Mouse (Mus musculus) hindbrain, embryonic 16.5 days (tissue): ENCODE data around the gene Epn1. TPM values are rescaled to one million over a fixed set of nuclear protein-coding genes. Genes with fewer than 3 reads are reported as not detected.
A peak's percentile ranks its signal among the peaks of the same experiment; 100 is the strongest.

Experiments used
- ATAC-seq: fragments of 200-750 bp; cut with Nextera tagmentation; 2 replicates; pipeline ENCODE4 v1.8.0; 2017; ENCODE audit warnings: moderate TSS enrichment, moderate library complexity
- H3K27ac ChIP-seq: fragments of 300-500 bp; sonication (generic); 2 replicates; pipeline ENCODE4 v1.5.1; 2014; ENCODE audit warnings: low read depth, mild to moderate bottlenecking, control low read depth, low read length, moderate library complexity
- H3K27me3 ChIP-seq: fragments of 300-500 bp; sonication (generic); replicated peaks from 2 replicates; pipeline ENCODE4 v1.6.1; 2014; ENCODE audit warnings: low read length; ENCODE audit not compliant: control insufficient read depth, insufficient read depth
- H3K36me3 ChIP-seq: fragments of 300-500 bp; sonication (generic); 2 replicates; pipeline ENCODE4 v1.6.1; 2014; ENCODE audit warnings: mild to moderate bottlenecking, low read length, moderate library complexity, mixed read lengths; ENCODE audit not compliant: control insufficient read depth, insufficient read depth
- H3K4me1 ChIP-seq: fragments of 300-500 bp; sonication (generic); 2 replicates; pipeline ENCODE4 v1.6.1; 2014; ENCODE audit warnings: low read depth, low read length; ENCODE audit not compliant: control insufficient read depth, insufficient read depth
- H3K4me2 ChIP-seq: fragments of 300-500 bp; sonication (generic); 2 replicates; pipeline ENCODE4 v1.6.1; 2014; ENCODE audit warnings: mild to moderate bottlenecking, low read length, control low read depth, moderate library complexity
- H3K4me3 ChIP-seq: fragments of 300-500 bp; sonication (generic); 2 replicates; pipeline ENCODE4 v1.5.1; 2014; ENCODE audit warnings: mild to moderate bottlenecking, low read length, control low read depth, moderate library complexity
- H3K9ac ChIP-seq: fragments of 300-500 bp; sonication (generic); 2 replicates; pipeline ENCODE4 v1.6.1; 2014; ENCODE audit warnings: low read depth, mild to moderate bottlenecking, control low read depth, low read length, moderate library complexity
- H3K9me3 ChIP-seq: fragments of 300-500 bp; sonication (generic); 2 replicates; pipeline ENCODE4 v1.6.1; 2014; ENCODE audit warnings: mild to moderate bottlenecking, low read length, moderate library complexity; ENCODE audit not compliant: control insufficient read depth
- WGBS: fragments of 180-500 bp; shearing (Covaris S2); extraction: QIAGEN DNeasy Blood & Tissue Kit; methylation state at CpG from one replicate; pipeline ENCODE4 v1.1.7; 2014; 5-methylcytosine and 5-hydroxymethylcytosine counted together
- polyA plus RNA-seq: library from polyadenylated mRNA; unstranded; fragments of >200 nt; fragmentation: Nextera tagmentation; extraction: Ambion mirVana; gene quantifications from 2 replicates; pipeline ENCODE4 v1.2.1, GENCODE M21; 2015

Epn1 gene
- polyA plus RNA-seq, 1 experiment from 2014 or later = 115 TPM

- H3K27ac ChIP-seq = peak within 1 kb of the TSS; percentile 91
- peak within 1 kb of the TSS; percentile 71 for H3K9ac ChIP-seq
- peak within 1 kb of the TSS; percentile 62 for H3K4me2 ChIP-seq
- 2% methylated on average over 48 of the region's 48 CpGs for WGBS
- peaks cover 5% of the 10 kb centered on the region; the same call in 1 of the 2 replicates for H3K4me1 ChIP-seq
- no peaks in the 10 kb centered on the region for H3K9me3 ChIP-seq
- H3K27me3 ChIP-seq = no peaks in the 10 kb centered on the region
- ATAC-seq = peak; percentile 97
- peak within 1 kb of the TSS; percentile 48 for H3K4me3 ChIP-seq
- peaks cover 13% of the 10 kb centered on the region for H3K36me3 ChIP-seq
Observed at GRCm38 (mm10) chr7:5038109-5038732, 41.8 kb upstream of the Epn1 start, which contains the start of gene Zfp784. Gene Zfp784 (minus strand): TSS chr7:5038446.

GRCm38 (mm10) chr7:5038940-5039339, 41.1 kb upstream of the Epn1 start:
- Histone ChIP-seq H3K36me3 (peaks cover 11% of the 10 kb centered on the region; the same call in 1 of the 2 replicates), H3K9me3 (no peaks in the 10 kb centered on the region), H3K27me3 (no peaks in the 10 kb centered on the region), H3K27ac (peak overlapping the region; percentile 91; the same call in 1 of the 2 replicates), H3K9ac (peak overlapping the region; percentile 71), H3K4me3 (peak overlapping the region; percentile 48), H3K4me1 (peaks cover 5% of the 10 kb centered on the region; the same call in 1 of the 2 replicates), H3K4me2 (peak overlapping the region; percentile 62)
- no peak for ATAC-seq
- WGBS = 40% methylated on average over 5 of the region's 5 CpGs

- no peak overlapping the region for H3K27ac ChIP-seq
- H3K36me3 ChIP-seq = no peaks in the 10 kb centered on the region
- no peaks in the 10 kb centered on the region for H3K4me1 ChIP-seq
- H3K9me3 ChIP-seq = no peaks in the 10 kb centered on the region
- no peak overlapping the region for H3K9ac ChIP-seq
- no peak overlapping the region for H3K4me2 ChIP-seq
- H3K4me3 ChIP-seq = no peak overlapping the region
- H3K27me3 ChIP-seq = no peaks in the 10 kb centered on the region
- no peak for ATAC-seq
- 87% methylated on average over 2 of the region's 2 CpGs for WGBS
Observed at GRCm38 (mm10) chr7:5044981-5045380, 35.1 kb upstream of the Epn1 start.

- no peak overlapping the region for H3K4me2 ChIP-seq
- H3K9me3 ChIP-seq = no peaks in the 10 kb centered on the region
- peaks cover 6% of the 10 kb centered on the region for H3K4me1 ChIP-seq
- no peak overlapping the region for H3K27ac ChIP-seq
- 64% methylated on average over 2 of the region's 2 CpGs for WGBS
- no peaks in the 10 kb centered on the region for H3K27me3 ChIP-seq
- H3K9ac ChIP-seq = no peak overlapping the region
- H3K4me3 ChIP-seq = no peak overlapping the region
- ATAC-seq = no peak
- H3K36me3 ChIP-seq = no peaks in the 10 kb centered on the region
Observed at GRCm38 (mm10) chr7:5046112-5046511, 33.9 kb upstream of the Epn1 start.

- no peak for ATAC-seq
- no peak overlapping the region for H3K9ac ChIP-seq
- H3K36me3 ChIP-seq = no peaks in the 10 kb centered on the region
- H3K27ac ChIP-seq = no peak overlapping the region
- no peaks in the 10 kb centered on the region for H3K27me3 ChIP-seq
- peaks cover 11% of the 10 kb centered on the region for H3K4me1 ChIP-seq
- H3K4me2 ChIP-seq = no peak overlapping the region
- H3K9me3 ChIP-seq = no peaks in the 10 kb centered on the region
- no peak overlapping the region for H3K4me3 ChIP-seq
- WGBS = 31% methylated on average over 2 of the region's 2 CpGs
Observed at GRCm38 (mm10) chr7:5047313-5047712, 32.7 kb upstream of the Epn1 start.

GRCm38 (mm10) chr7:5051193-5052192, 28.5 kb upstream of the Epn1 start, which contains the start of gene Zfp580:
Gene Zfp580 (plus strand): TSS chr7:5051538.
- Histone ChIP-seq H3K27ac (peak within 1 kb of the TSS; percentile 91), H3K36me3 (no peaks in the 10 kb centered on the region), H3K9me3 (no peaks in the 10 kb centered on the region), H3K4me2 (peak within 1 kb of the TSS; percentile 79), H3K27me3 (peaks cover 6% of the 10 kb centered on the region), H3K4me1 (peaks cover 39% of the 10 kb centered on the region), H3K4me3 (peak within 1 kb of the TSS; percentile 79), H3K9ac (peak within 1 kb of the TSS; percentile 91)
- under 1% methylated on average over 65 of the region's 65 CpGs for WGBS
- ATAC-seq = peak; percentile 84

- H3K4me1 ChIP-seq = peaks cover 39% of the 10 kb centered on the region
- peaks cover 6% of the 10 kb centered on the region for H3K27me3 ChIP-seq
Observed at GRCm38 (mm10) chr7:5052438-5052837, 27.6 kb upstream of the Epn1 start.

GRCm38 (mm10) chr7:5052931-5053343, 27.1 kb upstream of the Epn1 start:
- Histone ChIP-seq H3K4me3 (peak overlapping the region; percentile 79), H3K36me3 (no peaks in the 10 kb centered on the region), H3K27ac (no peak overlapping the region), H3K9ac (peak overlapping the region; percentile 91), H3K27me3 (peaks cover 6% of the 10 kb centered on the region), H3K4me2 (peak overlapping the region; percentile 79), H3K9me3 (no peaks in the 10 kb centered on the region), H3K4me1 (peaks cover 44% of the 10 kb centered on the region)
- no peak for ATAC-seq
- WGBS = 4% methylated on average over 43 of the region's 45 CpGs

More at GRCm38 (mm10) chr7:5052438-5052837, 27.6 kb upstream of the Epn1 start:
- no peaks in the 10 kb centered on the region for H3K36me3 ChIP-seq
- ATAC-seq = no peak
- WGBS = 2% methylated on average over 12 of the region's 12 CpGs
- peak overlapping the region; percentile 79 for H3K4me3 ChIP-seq
- no peak overlapping the region; the same call in 1 of the 2 replicates for H3K27ac ChIP-seq
- peak overlapping the region; percentile 79 for H3K4me2 ChIP-seq
- H3K9ac ChIP-seq = peak overlapping the region; percentile 91
- H3K9me3 ChIP-seq = no peaks in the 10 kb centered on the region
